Mouse (Mus musculus): ENCODE results near the gene Sft2d2.

The Sft2d2 gene

DNA sequence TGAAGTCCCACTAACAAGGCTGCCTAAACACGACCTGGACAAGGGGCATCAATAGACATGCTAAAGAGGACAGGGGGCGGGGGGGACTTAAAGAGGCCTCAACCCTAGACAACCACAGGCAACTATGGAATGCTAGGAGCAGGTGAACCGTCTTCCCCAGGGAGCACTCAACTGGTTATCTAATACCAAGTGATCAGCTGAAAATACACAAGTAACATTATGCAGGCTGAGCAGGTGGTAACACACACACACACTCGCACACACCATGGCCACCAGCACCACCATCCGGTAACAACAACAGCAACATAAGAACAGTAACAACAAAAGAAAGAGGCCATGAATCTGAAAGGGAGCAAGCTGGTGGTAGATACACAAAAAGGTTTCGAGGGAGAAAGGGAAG is 4.2 kb downstream of the Sft2d2 start:
- no peak for DNase-seq

DNA sequence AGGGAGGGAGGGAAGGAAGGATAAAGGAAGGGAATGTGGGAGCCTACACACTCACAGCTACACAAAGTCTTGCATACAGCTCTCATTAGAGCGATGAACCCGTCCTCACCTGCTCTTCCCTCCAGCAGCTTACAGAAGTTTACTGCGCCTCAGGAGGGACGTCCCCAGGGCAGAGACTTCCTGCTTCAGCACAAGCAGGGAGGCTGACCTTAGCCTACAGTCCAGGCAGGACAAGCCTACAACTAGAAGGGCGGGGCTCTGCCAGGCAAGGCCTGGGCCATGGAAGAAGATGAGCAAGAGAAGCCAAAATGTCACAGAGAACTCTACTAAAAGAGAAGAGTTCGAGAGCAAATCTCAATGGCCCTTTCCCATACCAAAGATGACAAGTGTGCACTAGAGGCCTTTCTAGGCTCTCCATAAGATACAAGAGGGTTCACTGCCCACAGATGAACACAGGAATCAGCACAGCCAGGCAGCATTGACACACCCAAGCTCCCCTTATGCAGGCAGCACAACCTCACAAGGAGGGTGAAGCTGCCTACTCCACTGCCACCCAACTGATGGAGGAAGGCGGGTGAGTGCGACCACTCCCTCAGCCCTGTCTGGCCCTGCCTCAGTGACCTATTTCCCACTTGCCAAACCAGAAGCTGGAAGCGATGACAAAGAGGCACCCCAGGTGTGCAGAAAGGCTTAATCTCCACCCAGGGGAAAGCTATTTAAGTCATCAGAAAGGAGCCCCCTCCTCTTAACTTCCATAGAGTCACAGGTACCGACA is 5.2 kb downstream of the Sft2d2 start:
- DNase-seq: no peak

DNA sequence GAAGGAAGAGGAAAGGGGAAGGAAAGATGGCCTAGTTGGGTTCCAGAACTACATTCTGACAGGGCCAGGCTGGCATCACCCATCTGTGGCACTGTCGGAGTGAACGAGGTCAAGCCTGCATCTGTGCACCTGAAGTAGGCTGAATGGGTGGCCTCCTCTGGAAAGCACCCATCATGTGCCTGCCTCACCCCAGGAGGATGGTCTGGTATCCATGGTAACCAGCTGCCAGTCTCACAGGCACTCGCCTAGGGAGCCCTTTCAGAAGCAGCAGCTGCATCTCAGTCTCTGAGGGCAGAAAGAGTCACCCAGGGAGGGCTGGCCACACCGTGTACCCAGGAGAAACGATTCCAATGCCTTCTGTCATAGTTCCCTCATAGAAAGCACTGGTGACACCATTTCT is 6.9 kb downstream of the Sft2d2 start:
- DNase-seq: no peak

DNA sequence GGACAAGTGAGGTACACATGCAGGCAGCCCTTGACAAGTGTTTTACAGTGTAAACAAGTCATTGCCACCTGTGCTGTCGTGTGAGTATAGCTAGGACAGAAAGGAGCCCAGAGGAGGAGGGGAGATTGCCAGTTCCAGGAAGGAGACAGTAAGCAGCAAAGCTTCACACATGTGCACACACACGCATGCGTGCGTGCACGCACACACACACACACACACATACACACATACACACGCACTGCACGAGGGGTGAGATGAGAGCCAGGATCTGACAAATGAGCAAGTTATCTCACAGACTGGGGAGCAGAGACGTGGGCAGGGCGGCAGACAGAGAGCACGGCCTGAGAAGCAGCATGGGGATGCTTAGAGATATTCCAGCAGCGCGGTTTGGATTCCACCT is 7.7 kb downstream of the Sft2d2 start:
- DNase-seq: no peak

DNA sequence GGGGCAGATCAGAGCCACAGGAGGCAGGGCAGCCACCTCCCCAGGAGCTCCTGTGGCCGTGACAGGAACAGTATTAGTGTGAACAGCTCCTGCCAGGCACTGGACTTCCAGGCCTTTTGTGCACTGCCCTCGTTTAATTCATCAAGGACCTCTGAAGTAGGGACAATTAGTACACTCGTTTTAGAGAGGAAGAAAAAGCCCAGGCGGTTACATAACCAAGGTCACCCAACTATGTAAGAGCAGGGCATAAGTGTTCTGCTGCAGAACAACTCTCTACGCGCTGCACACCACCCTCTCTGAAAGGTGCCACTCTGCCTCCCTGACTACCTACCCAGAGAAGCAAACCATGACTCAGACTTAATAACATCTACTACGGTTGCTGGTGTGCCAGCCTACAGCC is 9.1 kb downstream of the Sft2d2 start:
- DNase-seq: no peak

DNA sequence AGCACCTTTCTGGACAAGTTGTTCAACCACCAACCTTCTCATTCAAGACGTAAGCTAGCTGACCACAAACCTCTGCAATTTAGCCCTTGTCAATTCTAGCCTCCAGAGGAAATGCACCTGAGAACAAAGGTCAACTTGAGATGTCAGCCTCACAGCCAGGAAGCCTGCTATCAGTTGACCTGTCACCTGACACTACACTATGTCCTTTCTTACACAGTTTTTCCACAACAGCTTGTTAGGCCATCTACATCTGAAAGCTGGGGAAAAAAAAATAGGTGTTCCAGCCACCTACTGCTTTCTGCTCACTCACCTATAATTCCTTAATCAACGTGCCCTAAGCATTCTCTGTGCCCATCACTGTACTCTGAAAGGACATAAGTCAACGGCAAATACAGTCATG is 10.1 kb downstream of the Sft2d2 start:
- DNase-seq: no peak

DNA sequence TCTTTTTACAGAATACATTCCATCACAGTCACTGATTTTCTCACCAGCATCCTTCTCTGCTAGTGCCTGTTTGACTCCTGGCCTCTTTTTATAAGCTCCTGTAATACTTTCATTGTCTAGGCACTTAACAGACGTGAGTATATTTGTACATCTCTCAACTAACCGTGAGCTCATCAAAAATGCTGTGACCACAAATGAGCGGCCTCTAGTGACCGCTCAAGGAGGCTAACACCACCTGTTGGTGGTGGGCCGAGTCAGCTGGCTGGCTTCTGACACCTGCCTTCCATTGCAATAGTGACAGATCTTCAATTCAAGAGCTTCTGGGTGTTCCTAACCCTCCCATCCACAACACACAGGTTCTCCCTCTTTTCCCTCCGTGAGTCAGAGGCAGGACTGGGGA is 10.8 kb downstream of the Sft2d2 start:
- DNase-seq: no peak

DNA sequence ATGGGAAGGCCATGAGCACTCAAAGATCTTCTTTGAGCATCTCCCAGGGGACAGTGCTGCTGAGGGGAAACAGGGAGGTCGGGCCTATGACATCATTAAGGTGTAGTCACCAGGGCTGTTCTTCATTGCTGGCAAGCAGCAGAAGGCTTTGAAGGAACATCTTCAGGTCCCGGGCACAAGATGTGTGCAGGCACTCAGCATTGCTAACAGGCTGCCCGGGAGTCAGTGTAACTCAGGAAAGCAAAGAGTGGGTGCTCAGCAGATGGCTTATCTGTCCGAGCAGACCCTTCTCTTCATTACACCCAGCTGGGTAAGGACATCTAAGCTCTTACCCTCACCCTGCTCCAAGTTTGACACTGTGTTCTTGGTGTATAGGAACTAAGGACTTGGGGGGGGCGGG is 14.9 kb downstream of the Sft2d2 start:
- no peak for DNase-seq

DNA sequence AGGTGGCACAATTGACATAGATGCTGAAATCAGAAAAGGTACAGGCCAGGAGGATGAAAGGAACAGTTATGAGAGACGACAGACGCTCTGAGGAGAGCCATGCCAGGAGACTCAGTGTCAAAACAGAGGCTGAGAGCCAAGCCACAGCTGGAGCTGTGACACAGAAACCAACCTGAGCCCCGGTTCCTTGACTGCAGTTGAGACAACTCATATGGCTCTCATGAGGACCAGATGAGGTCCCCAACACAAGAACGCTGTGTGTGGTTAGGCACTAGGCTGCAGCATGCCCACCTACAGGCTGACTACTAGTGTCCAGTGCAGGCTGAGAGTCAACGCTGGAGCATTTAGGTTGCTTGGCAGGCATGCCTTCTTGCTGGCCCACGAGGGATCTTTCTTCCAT is 16.2 kb downstream of the Sft2d2 start:
- no peak for DNase-seq

DNA sequence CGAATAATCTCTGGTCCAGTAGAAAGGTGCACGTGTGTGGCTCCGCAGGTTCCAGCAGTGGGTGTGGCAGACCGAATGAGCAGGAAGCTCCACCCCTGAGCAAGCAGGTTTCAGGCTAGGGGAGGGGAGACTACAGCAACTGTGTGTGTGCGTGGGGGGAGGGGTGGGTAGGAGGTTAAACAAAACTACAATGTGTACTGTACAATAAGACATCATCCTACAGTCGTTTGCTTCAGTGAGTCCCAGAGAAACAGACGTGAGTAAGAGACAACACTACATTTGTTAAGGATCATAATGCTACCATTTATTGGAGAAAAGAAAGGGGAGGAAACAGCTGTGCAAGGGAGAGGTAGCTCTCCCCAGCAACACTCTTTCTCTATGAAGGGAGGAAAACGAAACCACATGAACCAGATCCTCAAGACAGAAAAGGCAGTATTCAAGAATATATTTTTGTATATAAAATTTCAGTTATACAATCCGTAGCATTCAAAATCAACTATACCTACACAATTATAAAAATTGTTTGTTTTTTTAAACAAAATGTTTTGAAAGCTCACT is 20.1 kb downstream of the Sft2d2 start:
- DNase-seq: no peak

DNA sequence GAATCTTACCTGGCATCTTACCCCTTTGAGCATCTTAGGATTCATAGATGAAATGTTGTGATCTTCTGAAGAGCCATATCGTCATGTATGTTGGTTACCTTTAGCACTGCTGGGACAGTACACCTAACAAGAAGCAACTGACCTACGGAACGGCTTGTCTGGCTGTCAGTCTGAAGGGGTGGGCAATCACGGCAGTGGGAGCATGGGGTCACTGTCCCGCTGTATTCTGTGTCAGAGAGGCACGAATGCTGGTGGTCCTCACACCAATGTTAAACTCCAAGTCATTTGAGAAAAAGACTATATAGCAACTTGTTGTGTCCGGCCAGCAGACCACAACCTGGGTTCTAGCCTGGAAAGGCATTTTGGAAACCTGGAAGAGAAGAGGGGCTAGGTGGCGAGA is 23.0 kb downstream of the Sft2d2 start:
- DNase-seq: no peak

DNA sequence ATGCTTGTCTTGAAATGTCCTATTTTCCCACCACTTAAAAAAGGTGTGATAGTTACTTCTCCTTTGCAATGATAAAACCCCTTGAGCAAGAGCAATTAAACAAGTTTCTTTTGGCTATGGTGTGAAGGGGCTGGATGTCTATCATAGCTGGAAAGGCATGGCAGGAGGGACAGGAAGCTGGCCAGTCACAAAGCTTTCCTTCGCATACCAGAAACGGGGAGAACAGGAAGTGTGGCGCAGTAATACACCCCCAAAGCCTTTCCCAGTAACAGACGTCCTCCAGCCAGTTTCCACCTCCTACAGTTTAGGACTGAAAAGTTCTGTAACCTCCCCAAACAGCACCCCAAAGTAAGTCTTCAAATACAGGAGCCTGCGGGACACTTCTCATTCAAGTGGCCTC is 24.1 kb downstream of the Sft2d2 start:
- DNase-seq: no peak

DNA sequence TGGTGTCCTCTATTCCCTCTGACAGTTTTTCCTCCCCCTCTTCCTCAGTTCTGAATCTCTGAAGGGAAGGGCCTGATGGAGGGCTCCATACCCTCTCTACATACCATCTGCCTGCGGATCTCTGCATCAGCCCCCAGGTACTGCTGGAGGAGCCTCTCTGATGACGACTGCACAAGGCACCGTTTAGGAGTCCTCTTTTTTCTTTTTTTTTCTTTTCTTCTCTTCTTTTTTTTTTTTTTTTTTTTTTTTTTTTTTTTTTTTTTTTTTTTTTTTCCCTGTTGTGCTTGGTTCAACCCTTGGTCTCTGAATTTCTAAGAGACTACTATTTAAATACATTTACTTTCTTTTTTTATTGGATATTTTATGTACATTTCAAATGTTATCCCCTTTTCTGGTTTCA is 24.8 kb downstream of the Sft2d2 start:
- no peak for DNase-seq

DNA sequence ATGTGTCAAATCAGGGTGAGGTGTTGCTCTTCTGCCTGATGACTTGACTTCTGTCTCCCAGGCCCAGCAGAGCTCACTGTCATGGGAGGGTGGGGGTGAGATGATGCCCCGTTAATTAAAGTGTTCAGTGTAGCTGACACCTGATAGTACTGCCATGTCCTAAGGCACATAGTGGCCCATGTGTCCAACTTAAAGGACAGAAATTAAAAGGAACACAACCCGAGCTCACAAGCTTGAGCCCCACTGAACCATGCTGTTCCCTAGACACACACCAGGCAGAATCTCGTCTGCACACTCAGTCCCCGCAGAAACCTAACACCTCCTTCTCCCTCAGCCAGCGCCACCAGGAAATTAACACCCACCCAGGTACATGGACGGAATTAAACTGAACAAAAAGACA is 29.3 kb downstream of the Sft2d2 start:
- no peak for DNase-seq

DNA sequence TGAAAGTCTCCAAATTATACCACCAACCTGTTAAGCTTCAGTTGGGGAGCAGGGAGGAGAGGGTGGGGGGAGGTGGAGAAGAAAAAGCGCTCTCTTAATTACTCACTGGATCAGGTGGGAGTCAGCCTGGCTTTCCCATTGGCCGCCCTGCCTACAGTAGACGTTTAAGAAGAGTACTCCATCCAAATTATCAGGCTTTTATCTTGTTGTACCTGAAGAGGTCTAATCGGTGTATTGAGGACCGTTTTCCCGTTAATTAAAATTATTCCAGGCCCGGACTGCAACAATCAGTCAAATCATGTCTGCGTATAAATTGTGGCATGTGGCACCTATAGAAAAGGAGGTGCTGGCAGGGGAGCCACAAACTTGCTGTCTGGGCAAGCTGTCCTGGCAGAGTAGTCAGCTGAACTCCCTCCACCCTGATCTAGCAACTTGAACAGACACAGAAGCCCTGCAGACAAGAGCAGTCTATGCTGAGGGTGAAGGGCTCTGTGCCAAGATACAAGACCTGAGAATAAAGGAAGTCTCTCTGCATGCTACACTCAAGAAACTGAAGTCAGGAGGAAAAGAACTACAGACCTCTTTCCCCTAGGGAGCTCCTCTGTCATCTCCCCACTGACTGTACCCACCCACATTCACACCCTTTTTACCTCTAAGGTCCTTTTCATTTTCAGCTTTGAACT is 33.4 kb downstream of the Sft2d2 start, which contains the start of gene Tbx19:
TSS of gene Tbx19 (minus strand) at position 51 of the 683 bp plus-strand sequence.
- no peak for DNase-seq

DNA sequence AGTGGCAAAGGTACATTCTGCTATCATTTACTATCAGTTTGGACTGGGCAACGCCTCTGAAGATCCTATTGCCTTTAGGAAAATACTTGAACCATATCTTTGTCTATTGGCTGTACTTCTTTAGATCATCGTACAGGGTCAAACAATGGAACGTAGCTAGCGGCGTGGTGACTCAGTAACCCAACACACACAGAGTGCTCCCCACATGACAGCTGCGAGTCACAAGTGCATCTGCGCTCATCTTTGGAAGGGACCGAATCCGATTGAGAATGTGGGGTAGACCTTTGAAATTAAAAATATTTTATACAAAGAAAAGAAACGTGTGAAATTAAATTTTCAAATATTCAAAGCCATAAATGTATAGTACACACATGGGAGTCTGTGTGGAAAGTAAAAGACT is 35.4 kb downstream of the Sft2d2 start:
- no peak for DNase-seq

DNA sequence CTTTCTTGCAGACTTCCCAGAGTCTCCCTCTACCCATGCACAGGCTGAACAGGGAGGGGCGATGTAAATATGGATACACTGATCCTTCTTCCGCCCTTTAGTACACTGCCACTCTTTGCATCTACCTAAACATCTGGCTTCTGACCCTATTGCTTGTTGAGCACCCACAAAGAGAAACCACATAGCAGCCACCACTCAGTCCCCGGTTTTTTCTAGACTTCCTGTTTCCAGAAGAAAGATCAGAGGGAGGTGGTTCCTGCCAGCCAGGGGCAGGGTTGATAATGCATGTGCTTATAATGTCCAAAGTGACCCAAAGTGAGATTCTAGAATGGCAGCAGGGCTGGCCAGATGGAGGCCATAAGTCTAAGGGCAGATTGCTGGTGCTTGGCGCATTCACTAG is 40.1 kb downstream of the Sft2d2 start:
- no peak for DNase-seq

DNA sequence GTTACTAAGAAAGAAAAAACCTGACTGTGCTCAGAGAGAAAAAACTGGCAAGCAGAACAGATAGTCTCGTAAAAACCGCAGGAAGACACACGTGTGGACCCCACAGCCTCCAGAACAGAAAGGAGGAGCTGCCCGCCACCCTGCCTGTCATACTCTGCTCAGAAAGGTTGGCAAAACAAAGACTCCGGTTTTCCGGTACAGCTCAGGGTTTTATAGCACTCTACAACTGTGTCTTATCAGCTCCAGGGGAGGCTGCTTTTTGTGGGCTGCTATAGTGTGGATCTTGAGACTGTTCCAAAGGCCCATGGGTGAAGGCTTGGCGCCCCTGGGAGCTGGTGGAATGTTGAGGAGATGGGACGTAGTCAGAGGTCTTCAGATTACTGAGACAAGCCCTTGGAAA is 43.0 kb downstream of the Sft2d2 start:
- DNase-seq: no peak

DNA sequence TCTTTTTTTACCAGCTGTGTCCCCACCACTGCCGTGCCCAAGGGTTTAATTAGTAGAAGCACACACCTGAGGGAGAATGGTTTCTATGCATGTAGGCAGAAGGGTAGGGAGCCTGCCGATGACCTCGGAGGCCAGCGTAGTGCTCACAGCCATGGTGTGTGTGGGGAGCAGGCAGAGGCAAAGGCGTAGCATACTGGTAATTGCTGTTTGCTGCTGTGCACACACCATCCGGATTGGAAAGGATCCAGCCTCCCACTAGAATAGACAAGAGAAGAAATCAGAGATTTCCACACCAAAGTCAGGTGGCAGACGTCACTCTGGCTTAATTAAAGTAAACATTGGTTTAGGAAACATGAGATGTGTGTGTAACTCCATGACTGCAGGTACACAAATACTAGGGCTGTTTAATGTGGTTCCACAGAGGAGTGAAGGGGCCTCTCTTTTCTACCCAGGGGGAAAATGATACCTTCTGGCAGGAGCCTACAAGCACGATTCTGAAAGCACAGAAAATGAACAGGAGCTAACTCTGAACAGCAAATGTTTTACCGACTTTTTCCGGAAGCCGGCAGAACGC is 51.8 kb downstream of the Sft2d2 start:
- DNase-seq: no peak

DNA sequence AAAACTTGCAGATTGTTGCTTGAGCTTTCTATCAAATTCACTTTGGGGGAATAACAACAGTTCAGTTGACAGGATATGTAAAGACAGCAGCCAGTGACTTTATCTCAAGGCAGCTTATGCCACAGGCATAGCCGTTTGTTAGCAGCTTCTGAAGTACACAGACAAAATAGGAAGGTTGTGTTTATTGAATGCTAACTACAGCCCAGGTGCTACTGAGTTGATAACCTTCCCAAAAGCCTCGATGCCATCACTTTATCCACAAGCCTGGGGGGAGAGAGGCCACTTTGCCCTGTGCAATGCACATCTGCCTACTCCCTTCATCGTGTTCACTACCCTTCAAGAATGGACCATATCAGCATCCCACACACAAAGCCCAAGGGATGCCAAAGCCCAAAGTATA is 54.0 kb downstream of the Sft2d2 start:
- no peak for DNase-seq

DNA sequence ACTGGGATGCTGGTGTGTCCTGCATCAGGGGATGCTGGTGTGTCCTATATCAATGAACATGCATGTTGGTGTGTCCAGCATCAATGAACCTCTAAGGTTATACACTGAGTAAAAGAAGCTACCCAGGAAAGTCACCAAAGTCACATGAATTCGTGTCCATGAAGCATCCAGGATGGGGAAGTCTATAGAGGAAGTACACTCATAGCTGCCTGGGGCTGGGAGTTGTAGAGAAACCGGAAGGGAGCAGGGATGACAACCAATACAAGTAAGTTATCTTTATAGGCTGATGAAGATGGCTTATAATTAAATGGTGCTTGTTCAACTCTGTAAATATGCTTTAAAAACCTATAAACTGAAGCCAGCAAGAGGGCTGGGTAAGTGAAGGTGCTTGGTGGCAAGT is 60.4 kb downstream of the Sft2d2 start:
- no peak for DNase-seq

DNA sequence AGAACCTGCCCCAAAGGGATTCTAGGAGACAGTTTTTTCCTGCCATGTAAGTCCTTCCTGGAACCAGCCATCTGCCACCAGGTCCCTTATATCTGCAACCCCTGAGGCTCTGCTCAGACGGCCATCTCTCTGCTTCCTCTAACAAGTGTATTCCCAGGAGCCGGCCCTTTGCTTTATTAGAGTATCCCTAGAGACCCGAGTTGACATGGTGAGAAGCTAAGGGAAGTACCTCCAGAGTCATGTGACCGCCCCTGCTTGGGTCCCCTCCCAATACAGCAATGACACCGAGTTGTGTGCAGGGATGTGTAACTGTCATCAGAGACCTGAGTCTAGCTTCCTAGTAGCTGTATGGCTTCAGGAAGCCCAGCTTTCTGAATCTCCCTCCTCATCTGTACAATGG is 61.0 kb downstream of the Sft2d2 start:
- no peak for DNase-seq

DNA sequence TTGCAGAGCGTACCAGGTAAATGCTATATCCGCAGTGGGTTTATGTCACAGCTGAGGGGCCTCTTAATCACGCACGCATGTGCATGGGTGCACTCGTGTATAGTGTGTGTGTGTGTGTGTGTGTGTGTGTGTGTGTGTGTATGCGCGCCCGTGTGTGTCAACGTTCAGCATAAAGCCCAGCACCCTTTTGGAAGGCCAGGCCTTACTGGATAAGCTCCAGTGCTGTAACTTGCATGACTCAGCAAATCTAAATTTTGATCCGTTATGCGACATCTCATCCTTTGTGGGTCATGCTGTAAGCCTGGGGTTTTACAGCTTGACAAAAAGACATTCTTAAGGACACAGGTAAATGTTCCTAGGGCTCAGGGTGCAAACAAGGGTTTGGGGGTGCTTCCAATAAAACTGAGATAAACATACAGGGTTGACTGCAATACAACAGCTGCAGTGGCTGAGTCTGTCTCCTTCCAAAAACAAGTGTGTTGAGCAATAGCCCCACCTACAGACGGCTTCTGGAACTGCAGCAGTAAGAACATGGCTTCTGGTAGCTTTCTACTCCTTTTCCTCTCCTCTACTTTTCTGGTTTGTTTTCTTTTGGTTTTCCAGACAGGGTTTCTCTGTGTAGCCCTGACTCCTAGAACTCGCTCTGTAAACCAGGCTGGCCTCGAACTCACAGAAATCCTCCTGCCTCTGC is 61.9 kb downstream of the Sft2d2 start:
- peak; percentile 48 for DNase-seq

DNA sequence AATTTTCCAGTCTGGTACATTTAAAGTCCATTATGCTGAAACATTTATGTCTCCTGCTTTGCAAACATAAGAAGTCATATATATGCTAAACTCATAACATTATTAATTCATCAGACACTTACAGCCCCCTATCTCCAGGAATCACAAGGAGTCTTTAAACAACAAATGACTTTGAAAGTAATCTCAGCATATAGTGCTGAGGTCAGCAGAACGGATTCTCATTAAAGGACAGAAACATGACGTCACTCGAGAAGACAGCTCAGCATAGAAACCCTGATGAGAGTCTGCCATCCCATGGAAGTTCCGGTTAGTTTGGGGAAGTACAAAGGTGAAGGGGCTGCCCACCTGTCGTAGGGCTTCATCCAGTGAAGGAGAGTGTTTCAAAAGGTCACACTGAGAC is 64.7 kb downstream of the Sft2d2 start:
- DNase-seq: no peak

Measured in cerebellum, adult 11 months (tissue).